ENCODE assay signal across 11 mouse cellular contexts in the genomic region with DNA sequence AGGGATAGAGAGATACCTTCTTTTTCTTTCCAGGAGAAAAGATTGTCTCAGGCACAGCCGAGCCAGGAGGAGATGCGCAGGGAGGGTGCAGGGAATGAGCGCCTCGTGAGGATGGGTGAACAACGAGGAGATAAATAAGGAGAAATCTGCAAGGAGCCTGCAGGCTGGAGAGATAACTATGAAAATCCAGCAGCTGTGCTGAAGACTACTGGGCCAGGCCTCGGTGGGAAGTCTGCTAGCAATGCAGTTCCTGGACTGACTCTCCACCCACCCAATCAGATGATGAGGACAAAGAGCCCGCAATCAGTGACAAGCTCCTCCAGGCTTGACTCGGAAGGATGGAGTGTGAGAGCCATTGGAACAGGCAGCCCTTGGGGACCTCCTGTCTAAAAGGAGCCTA. TPM values are rescaled to one million over a fixed set of nuclear protein-coding genes. Genes with fewer than 3 reads are reported as not detected.
DNase-seq lines count a peak whose midpoint lies in the region; ATAC-seq lines count a peak whose summit lies in the region.
"Had no signal": no experiment of that assay in that cellular context is flagged by ENCODE, and none has a peak within 500 bp of the region (broad histone marks: within the 10 kb centered on the region; RNA-seq: fewer than 3 reads in every experiment).

No protein-coding gene starts in this region.

- no peaks in the 10 kb centered on the region for H3K9me3 ChIP-seq in midbrain, embryonic 12.5 days
- no peaks in the 10 kb centered on the region for H3K9me3 ChIP-seq in midbrain, embryonic 15.5 days
- no peaks in the 10 kb centered on the region for H3K9me3 ChIP-seq in intestine, embryonic 16.5 days (ENCODE audit: control insufficient read depth, low read length)
- H3K9me3 ChIP-seq: heart, embryonic 15.5 days had no signal

- no peak for DNase-seq in frontal cortex, postnatal 10 days (ENCODE audit: low spot score in 2 of 2)
- DNase-seq in right cerebral cortex, postnatal 36 days (ENCODE audit: low spot score in 2 of 2) = peak; percentile 33 to 50
- no peak for DNase-seq in ovary, postnatal 36 days (ENCODE audit: low spot score)
- no peak for DNase-seq in B cell, adult 2 months
- DNase-seq: liver had no signal

- peaks cover 21% of the 10 kb centered on the region for H3K4me1 ChIP-seq in midbrain, embryonic 12.5 days
- peaks cover 14% of the 10 kb centered on the region for H3K4me1 ChIP-seq in midbrain, embryonic 15.5 days
- H3K4me1 ChIP-seq in intestine, embryonic 16.5 days (ENCODE audit: control insufficient read depth, insufficient read depth, low read length) = peaks cover 31% of the 10 kb centered on the region

- peaks cover 12% of the 10 kb centered on the region for H3K27me3 ChIP-seq in midbrain, embryonic 12.5 days
- no peaks in the 10 kb centered on the region for H3K27me3 ChIP-seq in midbrain, embryonic 15.5 days (replicated peaks)
- no peaks in the 10 kb centered on the region for H3K27me3 ChIP-seq in intestine, embryonic 16.5 days (replicated peaks; ENCODE audit: control insufficient read depth, insufficient read depth, low read length)
- H3K27me3 ChIP-seq: heart, embryonic 15.5 days had no signal

- H3K27ac ChIP-seq in midbrain, embryonic 12.5 days (replicated peaks) = 0 out of 2 replicates have a peak overlapping the region, but pooled peaks have one; percentile 1
- H3K27ac ChIP-seq in midbrain, embryonic 15.5 days = no peak overlapping the region
- H3K27ac ChIP-seq in intestine, embryonic 16.5 days (ENCODE audit: low read length) = peak overlapping the region; percentile 78
- H3K27ac ChIP-seq: heart, embryonic 15.5 days had no signal

- H3K36me3 ChIP-seq in midbrain, embryonic 12.5 days = no peaks in the 10 kb centered on the region
- no peaks in the 10 kb centered on the region for H3K36me3 ChIP-seq in midbrain, embryonic 15.5 days (replicated peaks)
- H3K36me3 ChIP-seq in intestine, embryonic 16.5 days (ENCODE audit: control insufficient read depth, insufficient read depth, low read length) = no peaks in the 10 kb centered on the region
- H3K36me3 ChIP-seq: heart, embryonic 15.5 days had no signal

- WGBS in midbrain, embryonic 12.5 days = 16% methylated on average over 8 of the region's 8 CpGs
- WGBS in midbrain, embryonic 15.5 days = 15% methylated on average over 8 of the region's 8 CpGs
- 33% methylated on average over 8 of the region's 8 CpGs for WGBS in intestine, embryonic 16.5 days

- no peak overlapping the region for H3K4me3 ChIP-seq in midbrain, embryonic 12.5 days
- no peak overlapping the region for H3K4me3 ChIP-seq in midbrain, embryonic 15.5 days
- H3K4me3 ChIP-seq in intestine, embryonic 16.5 days (ENCODE audit: low read length) = 0 out of 2 replicates have a peak overlapping the region, but pooled peaks have one; percentile 19
- H3K4me3 ChIP-seq: heart, embryonic 15.5 days had no signal

- H3K9ac ChIP-seq in midbrain, embryonic 12.5 days (replicated peaks) = no peak overlapping the region
- no peak overlapping the region for H3K9ac ChIP-seq in midbrain, embryonic 15.5 days
- H3K9ac ChIP-seq in intestine, embryonic 16.5 days (ENCODE audit: low read depth, low read length) = peak overlapping the region; percentile 50
- H3K9ac ChIP-seq: heart, embryonic 15.5 days had no signal

- ATAC-seq in frontal cortex, adult (ENCODE audit: low TSS enrichment) = peak; percentile 79
- ATAC-seq in midbrain, embryonic 12.5 days (ENCODE audit: low FRiP score, low read depth) = no peak
- no peak for ATAC-seq in midbrain, embryonic 15.5 days (replicated peaks)
- no peak for ATAC-seq in intestine, embryonic 16.5 days

- H3K4me2 ChIP-seq in midbrain, embryonic 12.5 days (replicated peaks) = no peak overlapping the region
- no peak overlapping the region for H3K4me2 ChIP-seq in midbrain, embryonic 15.5 days
- H3K4me2 ChIP-seq in intestine, embryonic 16.5 days (ENCODE audit: low read depth, low read length) = 0 out of 2 replicates have a peak overlapping the region, but pooled peaks have one; percentile 19
- H3K4me2 ChIP-seq: heart, embryonic 15.5 days had no signal

RNA-seq across cellular contexts. Expression of a gene that starts 12.5 kb away (rescaled TPM):
- 6.8 and 9.4 TPM in 2 replicates for polyA plus RNA-seq in midbrain, embryonic 12.5 days (2016; fragmentation: Nextera tagmentation; extraction: Ambion mirVana)
- 10.7 and 11.6 TPM in 2 replicates for polyA plus RNA-seq in midbrain, embryonic 15.5 days (2015; fragmentation: Nextera tagmentation; extraction: Ambion mirVana)
- polyA plus RNA-seq in intestine, embryonic 16.5 days (2015; fragmentation: Nextera tagmentation; extraction: Ambion mirVana) = 5.9 and 7.5 TPM in 2 replicates

RNA-seq across cellular contexts. Expression of a gene that starts 48.1 kb away (rescaled TPM):
- 0.09 and 0.10 TPM in 2 replicates for polyA plus RNA-seq in midbrain, embryonic 12.5 days (2016; fragmentation: Nextera tagmentation; extraction: Ambion mirVana)
- 0.04 TPM in 1 of 2 replicates, not detected in the other for polyA plus RNA-seq in midbrain, embryonic 15.5 days (2015; fragmentation: Nextera tagmentation; extraction: Ambion mirVana)
- 3.2 and 5.7 TPM in 2 replicates for polyA plus RNA-seq in intestine, embryonic 16.5 days (2015; fragmentation: Nextera tagmentation; extraction: Ambion mirVana)
- polyA plus RNA-seq: stomach, embryonic 14.5 days had no signal

Comparison
In these comparisons a context has a peak if more than half of its experiments do, and no peak if none do; other contexts are left out.
1. DNase-seq: peak in right cerebral cortex, postnatal 36 days (2 of 2); none in frontal cortex, postnatal 10 days (0 of 2), ovary, postnatal 36 days (single experiment) and B cell, adult 2 months (0 of 2).